11 mouse cellular contexts compared by ENCODE assay signal in the genomic region with DNA sequence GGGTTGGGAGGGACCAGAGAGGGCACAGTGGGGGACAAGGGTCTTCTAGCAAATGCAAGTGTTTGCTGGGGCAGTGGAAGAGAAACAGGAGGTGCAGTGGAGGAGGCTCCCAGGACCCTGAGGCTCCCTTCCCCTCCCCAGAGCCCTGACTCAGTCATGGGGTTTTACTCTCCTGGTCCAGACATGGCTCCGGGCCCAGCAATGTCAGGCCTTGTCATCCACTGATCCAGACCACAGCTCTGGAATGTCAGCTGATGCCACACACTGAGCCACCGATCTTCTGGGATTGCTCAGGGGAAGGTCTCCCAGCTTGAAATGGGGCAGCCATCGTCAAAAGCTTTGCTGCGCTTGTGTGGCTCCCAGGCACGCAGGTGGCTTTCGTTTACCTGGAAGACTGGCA.
"Had no signal": no experiment of that assay in that cellular context is flagged by ENCODE, and none has a peak within 500 bp of the region (broad histone marks: within the 10 kb centered on the region; RNA-seq: fewer than 3 reads in every experiment).

No protein-coding gene starts in this region.

- H3K36me3 ChIP-seq: limb, embryonic 13.5 days; midbrain, embryonic 13.5 days; neural tube, embryonic 12.5 days had no signal

- H3K9ac ChIP-seq: limb, embryonic 13.5 days; liver, embryonic 14.5 days; midbrain, embryonic 13.5 days; neural tube, embryonic 12.5 days had no signal

- H3K4me2 ChIP-seq: limb, embryonic 13.5 days; midbrain, embryonic 13.5 days; neural tube, embryonic 12.5 days had no signal

- H3K27ac ChIP-seq: limb, embryonic 13.5 days; liver, embryonic 14.5 days; midbrain, embryonic 13.5 days; neural tube, embryonic 12.5 days; stomach, postnatal 0 days had no signal

- ATAC-seq: lung, postnatal 0 days; midbrain, embryonic 13.5 days had no signal

- H3K4me3 ChIP-seq: limb, embryonic 13.5 days; midbrain, embryonic 13.5 days; neural tube, embryonic 12.5 days had no signal

- DNase-seq: kidney, postnatal 14 days; left cerebral cortex, postnatal 4 days; lung, adult 18-20 months; lung, postnatal 36 days; thymus, postnatal 4 days had no signal

- H3K4me1 ChIP-seq: limb, embryonic 13.5 days; midbrain, embryonic 13.5 days; neural tube, embryonic 12.5 days had no signal

- H3K27me3 ChIP-seq: limb, embryonic 13.5 days; midbrain, embryonic 13.5 days; neural tube, embryonic 12.5 days had no signal

- H3K9me3 ChIP-seq: limb, embryonic 13.5 days; midbrain, embryonic 13.5 days; neural tube, embryonic 12.5 days had no signal
